Mouse (Mus musculus): ENCODE measurements at regions not wholly inside any gene's neighbourhood (a gene's known extent, or its start where the extent isn't known, plus 50 kb on each side); places are given as distances from the start of the nearest gene placed in this dataset.

- TF ChIP-seq CTCF (IDR thresholded peaks at IDR 0.05; ENCODE audit: borderline replicate concordance, extremely low read depth, insufficient read depth, insufficient read length) (no peak), POLR2A (IDR thresholded peaks at IDR 0.05; ENCODE audit: borderline replicate concordance, extremely low read depth, insufficient read depth, insufficient read length, poor library complexity, severe bottlenecking) (no peak)
Measured at GRCm38 (mm10) chr12:73441326-73441725, 104.9 kb downstream of the Tmem30b start.
